Mouse (Mus musculus): Measurements from ENCODE around the gene Enpp1. TPM values are rescaled to one million over a fixed set of nuclear protein-coding genes. Genes with fewer than 3 reads are reported as not detected.

The Enpp1 gene
- polyA plus RNA-seq, 2 experiments = 7.2 to 9.2 TPM

- H3K4me2 ChIP-seq (replicated peaks; ENCODE audit: low read depth, low read length, severe bottlenecking) = peak overlapping the region; percentile 70; the same call in 1 of the 2 replicates
- H3K27ac ChIP-seq (replicated peaks; ENCODE audit: low read depth, low read length) = no peak overlapping the region
- no peak for ATAC-seq (ENCODE audit: low FRiP score, low read depth)
- no peak for TF ChIP-seq POLR2A (IDR thresholded peaks at IDR 0.05; ENCODE audit: borderline replicate concordance, extremely low read depth, insufficient read depth, insufficient read length)
- H3K4me1 ChIP-seq (ENCODE audit: control insufficient read depth, insufficient read depth, low read length) = peaks cover 18% of the 10 kb centered on the region
- no peak for DNase-seq (ENCODE audit: low spot score)
- H3K4me3 ChIP-seq (replicated peaks; ENCODE audit: low read length) = no peak overlapping the region
- WGBS = 88% methylated on average over 6 of the region's 6 CpGs
- no peaks in the 10 kb centered on the region for H3K9me3 ChIP-seq (ENCODE audit: control insufficient read depth, low read length)
- no peaks in the 10 kb centered on the region for H3K36me3 ChIP-seq (ENCODE audit: control insufficient read depth, insufficient read depth, low read length)
- no peak overlapping the region for H3K9ac ChIP-seq (ENCODE audit: low read depth, low read length, severe bottlenecking)
- no peaks in the 10 kb centered on the region for H3K27me3 ChIP-seq (ENCODE audit: control insufficient read depth, insufficient read depth, low read length)
Measured at GRCm38 (mm10) chr10:24598693-24599092, 113.3 kb downstream of the Enpp1 start.

- WGBS = 81% methylated on average over 4 of the region's 4 CpGs
- no peaks in the 10 kb centered on the region for H3K9me3 ChIP-seq (ENCODE audit: control insufficient read depth, low read length)
- H3K27ac ChIP-seq (replicated peaks; ENCODE audit: low read depth, low read length) = no peak overlapping the region
- H3K36me3 ChIP-seq (ENCODE audit: control insufficient read depth, insufficient read depth, low read length) = no peaks in the 10 kb centered on the region
- no peak for ATAC-seq (ENCODE audit: low FRiP score, low read depth)
- H3K27me3 ChIP-seq (ENCODE audit: control insufficient read depth, insufficient read depth, low read length) = no peaks in the 10 kb centered on the region
- H3K4me3 ChIP-seq (replicated peaks; ENCODE audit: low read length) = peak overlapping the region; percentile 85
- DNase-seq (ENCODE audit: low spot score) = no peak
- H3K9ac ChIP-seq (ENCODE audit: low read depth, low read length, severe bottlenecking) = no peak overlapping the region
- peak overlapping the region; percentile 70 for H3K4me2 ChIP-seq (replicated peaks; ENCODE audit: low read depth, low read length, severe bottlenecking)
- H3K4me1 ChIP-seq (ENCODE audit: control insufficient read depth, insufficient read depth, low read length) = peaks cover 25% of the 10 kb centered on the region
- no peak for TF ChIP-seq POLR2A (IDR thresholded peaks at IDR 0.05; ENCODE audit: borderline replicate concordance, extremely low read depth, insufficient read depth, insufficient read length)
Measured at GRCm38 (mm10) chr10:24597789-24598188, 114.2 kb downstream of the Enpp1 start.

DNA sequence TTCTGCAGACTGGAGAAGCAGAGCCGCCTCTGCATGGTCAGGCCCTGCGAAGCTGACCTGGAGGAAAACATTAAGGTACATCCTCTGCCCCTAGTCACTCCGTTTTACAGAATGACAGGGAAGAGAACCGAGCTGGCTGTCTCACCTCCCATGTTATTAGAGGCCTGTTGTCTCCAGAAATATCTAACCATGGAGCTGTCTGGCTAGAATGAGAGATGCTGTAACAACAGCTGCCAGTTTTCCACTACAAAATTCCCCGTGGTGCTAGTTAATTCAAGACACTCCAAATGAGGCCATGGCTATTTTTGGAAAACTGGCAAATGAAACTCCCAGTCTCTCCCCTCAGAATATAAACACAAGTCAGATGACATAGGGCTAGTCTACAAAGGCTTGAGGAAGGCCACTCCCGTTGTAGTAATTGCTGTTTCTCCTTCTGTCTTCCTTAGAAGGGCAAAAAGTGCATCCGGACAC lies 115.1 kb downstream of the Enpp1 start:
- peak; percentile 64 for DNase-seq (ENCODE audit: low spot score)
- H3K27me3 ChIP-seq (ENCODE audit: control insufficient read depth, insufficient read depth, low read length) = no peaks in the 10 kb centered on the region
- peak overlapping the region; percentile 85 for H3K4me3 ChIP-seq (replicated peaks; ENCODE audit: low read length)
- H3K9ac ChIP-seq (ENCODE audit: low read depth, low read length, severe bottlenecking) = no peak overlapping the region
- H3K36me3 ChIP-seq (ENCODE audit: control insufficient read depth, insufficient read depth, low read length) = no peaks in the 10 kb centered on the region
- TF ChIP-seq POLR2A (IDR thresholded peaks at IDR 0.05; ENCODE audit: borderline replicate concordance, extremely low read depth, insufficient read depth, insufficient read length) = no peak
- peaks cover 29% of the 10 kb centered on the region for H3K4me1 ChIP-seq (ENCODE audit: control insufficient read depth, insufficient read depth, low read length)
- peak overlapping the region; percentile 70 for H3K4me2 ChIP-seq (replicated peaks; ENCODE audit: low read depth, low read length, severe bottlenecking)
- peak overlapping the region; percentile 90; the same call in 1 of the 2 replicates for H3K27ac ChIP-seq (replicated peaks; ENCODE audit: low read depth, low read length)
- no peaks in the 10 kb centered on the region for H3K9me3 ChIP-seq (ENCODE audit: control insufficient read depth, low read length)
- ATAC-seq (ENCODE audit: low FRiP score, low read depth) = no peak; the same call in 1 of the 2 replicates
- 57% methylated on average over 7 of the region's 7 CpGs for WGBS

DNA sequence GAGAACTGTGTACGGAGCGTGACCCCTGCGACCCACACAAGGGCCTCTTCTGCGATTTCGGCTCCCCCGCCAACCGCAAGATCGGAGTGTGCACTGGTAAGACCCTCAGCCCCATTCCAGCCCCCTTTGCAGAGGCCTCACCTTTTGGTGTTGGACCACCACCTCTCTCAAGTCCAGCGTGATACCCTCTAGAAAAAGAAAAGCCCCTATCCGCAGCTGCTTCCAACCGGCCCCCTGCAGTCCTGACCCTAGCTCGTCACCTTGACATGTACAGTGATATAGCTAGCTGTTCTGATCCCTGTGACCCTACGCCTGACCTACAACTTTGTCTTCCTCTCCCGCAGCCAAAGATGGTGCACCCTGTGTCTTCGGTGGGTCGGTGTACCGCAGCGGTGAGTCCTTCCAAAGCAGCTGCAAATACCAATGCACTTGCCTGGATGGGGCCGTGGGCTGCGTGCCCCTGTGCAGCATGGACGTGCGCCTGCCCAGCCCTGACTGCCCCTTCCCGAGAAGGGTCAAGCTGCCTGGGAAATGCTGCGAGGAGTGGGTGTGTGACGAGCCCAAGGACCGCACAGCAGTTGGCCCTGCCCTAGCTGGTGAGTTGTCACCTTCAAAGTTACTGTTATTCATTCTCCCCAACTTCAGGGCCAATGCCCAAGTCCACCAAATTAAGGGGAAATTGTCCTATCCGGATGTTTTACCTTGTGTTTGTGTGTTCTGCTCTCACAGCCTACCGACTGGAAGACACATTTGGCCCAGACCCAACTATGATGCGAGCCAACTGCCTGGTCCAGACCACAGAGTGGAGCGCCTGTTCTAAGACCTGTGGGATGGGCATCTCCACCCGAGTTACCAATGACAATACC lies 115.7 kb downstream of the Enpp1 start:
- TF ChIP-seq POLR2A (IDR thresholded peaks at IDR 0.05; ENCODE audit: borderline replicate concordance, extremely low read depth, insufficient read depth, insufficient read length) = no peak
- Histone ChIP-seq H3K36me3 (ENCODE audit: control insufficient read depth, insufficient read depth, low read length) (no peaks in the 10 kb centered on the region), H3K9me3 (ENCODE audit: control insufficient read depth, low read length) (no peaks in the 10 kb centered on the region), H3K27me3 (ENCODE audit: control insufficient read depth, insufficient read depth, low read length) (no peaks in the 10 kb centered on the region), H3K9ac (ENCODE audit: low read depth, low read length, severe bottlenecking) (peak overlapping the region; percentile 87), H3K27ac (replicated peaks; ENCODE audit: low read depth, low read length) (peak overlapping the region; percentile 90), H3K4me1 (ENCODE audit: control insufficient read depth, insufficient read depth, low read length) (peaks cover 34% of the 10 kb centered on the region), H3K4me2 (replicated peaks; ENCODE audit: low read depth, low read length, severe bottlenecking) (peak overlapping the region; percentile 70), H3K4me3 (replicated peaks; ENCODE audit: low read length) (peak overlapping the region; percentile 85)
- DNase-seq (ENCODE audit: low spot score) = peak; percentile 55
- peak; percentile 16; the same call in 1 of the 2 replicates for ATAC-seq (ENCODE audit: low FRiP score, low read depth)
- 23% methylated on average over 31 of the region's 31 CpGs for WGBS

- H3K27me3 ChIP-seq (ENCODE audit: control insufficient read depth, insufficient read depth, low read length) = no peaks in the 10 kb centered on the region
- H3K9ac ChIP-seq (ENCODE audit: low read depth, low read length, severe bottlenecking) = peak within 1 kb of the TSS; percentile 87
- TF ChIP-seq POLR2A (IDR thresholded peaks at IDR 0.05; ENCODE audit: borderline replicate concordance, extremely low read depth, insufficient read depth, insufficient read length) = peak; percentile 62; the same call in 1 of the 2 replicates
- peak within 1 kb of the TSS; percentile 85 for H3K4me3 ChIP-seq (replicated peaks; ENCODE audit: low read length)
- peak within 1 kb of the TSS; percentile 70 for H3K4me2 ChIP-seq (replicated peaks; ENCODE audit: low read depth, low read length, severe bottlenecking)
- WGBS = under 1% methylated on average over 40 of the region's 53 CpGs
- peaks cover 38% of the 10 kb centered on the region for H3K4me1 ChIP-seq (ENCODE audit: control insufficient read depth, insufficient read depth, low read length)
- no peaks in the 10 kb centered on the region for H3K9me3 ChIP-seq (ENCODE audit: control insufficient read depth, low read length)
- peak within 1 kb of the TSS; percentile 90 for H3K27ac ChIP-seq (replicated peaks; ENCODE audit: low read depth, low read length)
- ATAC-seq (ENCODE audit: low FRiP score, low read depth) (peak; percentile 85), DNase-seq (ENCODE audit: low spot score) (peak; percentile 74)
- no peaks in the 10 kb centered on the region for H3K36me3 ChIP-seq (ENCODE audit: control insufficient read depth, insufficient read depth, low read length)
Measured at GRCm38 (mm10) chr10:24595250-24596002, 116.5 kb downstream of the Enpp1 start, which contains the start of gene Ccn2. Gene Ccn2 (plus strand): TSS chr10:24595442.

Data from limb, embryonic 14.5 days (tissue).